Mouse (Mus musculus) embryonic facial prominence, embryonic 12.5 days (tissue): ENCODE measurements at regions not wholly inside any gene's neighbourhood (a gene's known extent, or its start where the extent isn't known, plus 50 kb on each side); places are given as distances from the start of the nearest gene placed in this dataset.
A peak's percentile ranks its signal among the peaks of the same experiment; 100 is the strongest.

ENCODE experiments used
- ATAC-seq: fragments of 200-750 bp; cut with Nextera tagmentation; 2 replicates; pipeline ENCODE4 v1.8.0; 2017; ENCODE audit not compliant: insufficient number of reproducible peaks, insufficient read depth, low FRiP score, low TSS enrichment
- H3K27ac ChIP-seq: fragments of 300-500 bp; sonication (generic); 2 replicates; pipeline ENCODE4 v1.5.1; 2016; ENCODE audit warnings: mild to moderate bottlenecking
- H3K27me3 ChIP-seq: fragments of 300-500 bp; sonication (generic); 2 replicates; pipeline ENCODE4 v1.6.1; 2016; ENCODE audit warnings: mild to moderate bottlenecking, moderate library complexity
- H3K36me3 ChIP-seq: fragments of 300-500 bp; sonication (generic); 2 replicates; pipeline ENCODE4 v1.6.1; 2016; ENCODE audit warnings: mild to moderate bottlenecking
- H3K4me1 ChIP-seq: fragments of 300-500 bp; sonication (generic); 2 replicates; pipeline ENCODE4 v1.6.1; 2016
- H3K4me2 ChIP-seq: fragments of 300-500 bp; sonication (generic); replicated peaks from 2 replicates; pipeline ENCODE4 v1.6.1; 2016; ENCODE audit warnings: mild to moderate bottlenecking, moderate library complexity
- H3K4me3 ChIP-seq: fragments of 300-500 bp; sonication (generic); 2 replicates; pipeline ENCODE4 v1.5.1; 2016; ENCODE audit warnings: mild to moderate bottlenecking
- H3K9ac ChIP-seq: fragments of 300-500 bp; sonication (generic); 2 replicates; pipeline ENCODE4 v1.6.1; 2016; ENCODE audit warnings: mild to moderate bottlenecking, moderate library complexity
- H3K9me3 ChIP-seq: fragments of 300-500 bp; sonication (generic); 2 replicates; pipeline ENCODE4 v1.6.1; 2016; ENCODE audit warnings: mild to moderate bottlenecking, moderate library complexity
- WGBS: fragments of 180-500 bp; shearing (Covaris S2); methylation state at CpG from one replicate; pipeline ENCODE4 v1.1.7; 2016; 5-methylcytosine and 5-hydroxymethylcytosine counted together

- H3K4me2 ChIP-seq: no peak overlapping the region
- WGBS: 55% methylated on average over 9 of the region's 9 CpGs
- no peak overlapping the region for H3K27ac ChIP-seq
Observed at GRCm38 (mm10) chr8:25463532-25463931, 639.4 kb upstream of the Adam5 start.

DNA sequence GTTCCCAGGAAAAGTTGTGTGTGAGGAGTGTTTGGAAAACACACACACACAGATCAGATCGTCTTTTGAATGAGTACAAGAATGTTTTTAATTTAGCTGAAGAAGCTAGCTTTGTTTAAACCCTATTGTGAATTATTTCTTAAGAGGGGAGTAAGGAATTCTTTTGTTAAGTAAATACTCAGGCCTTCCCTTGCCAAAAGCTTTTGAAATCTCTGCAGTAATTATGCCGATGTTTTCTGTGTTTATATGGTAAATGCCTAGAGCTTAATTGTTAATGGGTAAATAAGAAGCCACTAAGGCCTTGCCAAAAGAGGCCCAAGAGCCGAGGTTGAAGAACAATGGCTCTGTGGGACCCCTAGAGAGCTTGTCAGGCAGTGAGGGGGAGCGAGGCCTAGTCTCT, 638.3 kb upstream of the Adam5 start:
- Histone ChIP-seq H3K27ac (0 out of 2 replicates have a peak overlapping the region, but pooled peaks have one; percentile 36), H3K9ac (no peak overlapping the region), H3K4me2 (no peak overlapping the region), H3K4me3 (no peak overlapping the region), H3K4me1 (peaks cover 27% of the 10 kb centered on the region), H3K9me3 (no peaks in the 10 kb centered on the region), H3K27me3 (no peaks in the 10 kb centered on the region), H3K36me3 (no peaks in the 10 kb centered on the region)
- ATAC-seq: no peak
- 24% methylated on average over 4 of the region's 4 CpGs for WGBS

More at GRCm38 (mm10) chr8:25463532-25463931, 639.4 kb upstream of the Adam5 start:
- H3K9me3 ChIP-seq: no peaks in the 10 kb centered on the region
- no peak for ATAC-seq
- H3K4me3 ChIP-seq: no peak overlapping the region
- H3K27me3 ChIP-seq: no peaks in the 10 kb centered on the region
- peaks cover 27% of the 10 kb centered on the region for H3K4me1 ChIP-seq
- H3K9ac ChIP-seq: no peak overlapping the region
- no peaks in the 10 kb centered on the region for H3K36me3 ChIP-seq

DNA sequence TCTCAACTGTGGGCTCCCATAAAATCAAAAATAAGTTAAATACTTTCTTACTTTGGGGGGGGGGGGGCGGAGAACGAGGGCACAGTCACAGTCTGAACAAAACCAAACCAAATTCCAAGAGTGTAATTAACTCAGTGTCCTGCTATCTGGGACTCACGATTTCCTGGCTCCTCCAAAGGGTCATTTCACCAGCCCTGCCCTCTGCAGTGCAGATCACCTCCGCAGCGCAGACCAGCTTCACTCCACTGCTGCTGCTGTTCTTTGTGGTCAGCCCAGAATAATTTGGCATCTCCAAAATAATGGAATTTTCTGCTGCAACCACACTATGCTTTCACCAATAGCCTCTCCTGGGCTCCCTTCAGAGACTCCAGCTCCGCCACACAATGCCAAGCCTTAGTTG, 631.5 kb upstream of the Adam5 start:
- no peak overlapping the region for H3K9ac ChIP-seq
- H3K4me3 ChIP-seq: no peak overlapping the region
- no peaks in the 10 kb centered on the region for H3K9me3 ChIP-seq
- WGBS: 58% methylated on average over 6 of the region's 6 CpGs
- ATAC-seq: no peak
- H3K27ac ChIP-seq: no peak overlapping the region
- H3K36me3 ChIP-seq: no peaks in the 10 kb centered on the region
- H3K4me2 ChIP-seq: no peak overlapping the region
- H3K27me3 ChIP-seq: no peaks in the 10 kb centered on the region
- H3K4me1 ChIP-seq: no peaks in the 10 kb centered on the region

GRCm38 (mm10) chr8:25454972-25455371, 630.8 kb upstream of the Adam5 start:
- WGBS: 86% methylated on average over 1 of the region's 1 CpGs
- ATAC-seq: no peak
- Histone ChIP-seq H3K4me3 (no peak overlapping the region), H3K9ac (no peak overlapping the region), H3K27me3 (no peaks in the 10 kb centered on the region), H3K4me1 (no peaks in the 10 kb centered on the region), H3K36me3 (no peaks in the 10 kb centered on the region), H3K9me3 (no peaks in the 10 kb centered on the region), H3K4me2 (no peak overlapping the region), H3K27ac (no peak overlapping the region)

DNA sequence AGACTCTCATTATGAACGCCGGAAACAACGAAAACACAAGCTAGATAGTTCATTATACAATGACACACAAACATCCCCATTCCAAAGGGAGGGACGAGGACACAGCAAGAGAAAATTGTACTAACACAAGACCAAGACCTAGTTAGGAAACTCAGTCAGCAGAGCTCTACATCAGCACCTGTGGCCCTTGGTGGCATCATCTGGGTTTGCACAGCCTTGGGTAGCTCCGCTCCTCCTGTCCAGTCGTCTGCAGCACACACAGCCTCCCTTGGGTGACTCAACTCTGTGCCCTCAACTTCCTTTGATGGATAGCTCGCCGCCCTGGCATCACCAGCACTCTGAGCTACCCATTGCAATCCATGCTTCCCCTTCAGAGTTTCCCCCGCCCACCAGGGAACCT, 629.7 kb upstream of the Adam5 start:
- no peaks in the 10 kb centered on the region for H3K9me3 ChIP-seq
- H3K36me3 ChIP-seq: no peaks in the 10 kb centered on the region
- ATAC-seq: no peak
- WGBS: 89% methylated on average over 9 of the region's 9 CpGs
- H3K4me1 ChIP-seq: no peaks in the 10 kb centered on the region
- H3K9ac ChIP-seq: no peak overlapping the region
- H3K4me2 ChIP-seq: no peak overlapping the region
- H3K4me3 ChIP-seq: no peak overlapping the region
- H3K27ac ChIP-seq: no peak overlapping the region
- no peaks in the 10 kb centered on the region for H3K27me3 ChIP-seq

GRCm38 (mm10) chr8:25450544-25450943, 626.4 kb upstream of the Adam5 start:
- no peak overlapping the region for H3K9ac ChIP-seq
- H3K4me2 ChIP-seq: no peak overlapping the region
- no peaks in the 10 kb centered on the region for H3K36me3 ChIP-seq
- ATAC-seq: no peak
- H3K4me1 ChIP-seq: no peaks in the 10 kb centered on the region
- H3K27me3 ChIP-seq: no peaks in the 10 kb centered on the region
- no peak overlapping the region for H3K4me3 ChIP-seq
- no peak overlapping the region for H3K27ac ChIP-seq
- H3K9me3 ChIP-seq: no peaks in the 10 kb centered on the region

DNA sequence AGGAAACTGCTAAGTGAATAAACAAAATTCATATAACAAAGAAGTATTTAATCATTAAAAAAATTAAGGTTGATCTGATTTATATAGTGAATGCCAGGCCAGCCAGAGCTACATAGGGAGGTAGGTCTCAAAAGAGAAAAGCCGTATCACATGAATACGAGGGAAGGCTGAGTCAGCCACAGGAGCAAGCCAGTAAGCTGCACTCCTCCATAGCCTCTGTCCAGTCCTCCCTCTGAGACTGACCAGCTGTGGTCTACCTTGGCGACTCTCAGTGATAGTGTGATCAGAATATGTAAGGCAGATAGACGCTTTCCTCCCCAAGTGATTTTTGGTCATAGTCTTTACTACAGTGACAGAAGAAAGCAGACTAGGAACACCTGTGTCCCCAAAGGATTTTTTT, 625.4 kb upstream of the Adam5 start:
- H3K27me3 ChIP-seq: no peaks in the 10 kb centered on the region
- H3K4me1 ChIP-seq: no peaks in the 10 kb centered on the region
- ATAC-seq: no peak
- H3K9ac ChIP-seq: no peak overlapping the region
- H3K9me3 ChIP-seq: no peaks in the 10 kb centered on the region
- WGBS: 93% methylated on average over 4 of the region's 4 CpGs
- H3K4me2 ChIP-seq: no peak overlapping the region
- H3K36me3 ChIP-seq: no peaks in the 10 kb centered on the region
- H3K27ac ChIP-seq: no peak overlapping the region
- H3K4me3 ChIP-seq: no peak overlapping the region

DNA sequence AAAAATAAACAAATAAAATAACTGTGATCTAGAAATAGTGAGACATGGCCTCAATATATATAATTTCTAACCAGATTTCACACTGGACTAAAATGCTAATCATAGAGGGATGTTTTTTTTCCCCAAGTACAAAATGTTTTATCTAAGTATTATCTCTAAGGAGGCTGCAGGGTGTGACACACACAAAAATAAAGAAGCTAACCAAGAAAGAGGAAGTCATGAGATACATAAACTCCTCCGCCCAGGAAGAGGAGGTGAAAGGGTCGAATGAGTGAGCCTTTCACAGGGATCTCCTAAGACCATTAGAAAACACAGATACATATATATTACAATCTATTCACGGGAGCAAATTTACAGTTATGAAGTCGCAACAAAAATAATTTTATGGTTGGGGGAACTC, 623.7 kb upstream of the Adam5 start:
- no peak overlapping the region for H3K4me3 ChIP-seq
- no peaks in the 10 kb centered on the region for H3K27me3 ChIP-seq
- H3K9ac ChIP-seq: no peak overlapping the region
- H3K9me3 ChIP-seq: no peaks in the 10 kb centered on the region
- no peak overlapping the region for H3K27ac ChIP-seq
- 88% methylated on average over 4 of the region's 4 CpGs for WGBS
- no peaks in the 10 kb centered on the region for H3K36me3 ChIP-seq
- no peaks in the 10 kb centered on the region for H3K4me1 ChIP-seq
- no peak for ATAC-seq
- no peak overlapping the region for H3K4me2 ChIP-seq

DNA sequence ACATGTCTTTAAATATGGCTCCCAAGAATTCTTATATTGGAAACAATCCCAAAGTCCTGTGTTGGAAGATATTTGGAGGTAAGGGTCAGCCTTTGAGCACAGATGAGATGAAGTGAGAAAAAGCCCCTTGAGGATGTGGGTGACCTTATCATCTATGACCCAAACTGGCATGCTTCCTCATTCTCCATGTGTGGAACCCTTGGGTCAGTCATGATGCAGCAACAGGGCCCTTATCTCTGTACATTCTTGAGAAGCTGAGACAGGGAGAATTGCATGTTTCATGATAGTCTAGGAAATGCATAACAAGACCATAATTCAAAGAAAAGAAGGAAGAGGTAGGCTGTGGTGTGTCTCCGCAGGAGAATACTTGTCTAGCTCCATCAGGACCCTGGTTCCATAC, 621.8 kb upstream of the Adam5 start:
- no peak overlapping the region for H3K4me2 ChIP-seq
- no peak overlapping the region for H3K9ac ChIP-seq
- H3K4me3 ChIP-seq: no peak overlapping the region
- no peaks in the 10 kb centered on the region for H3K36me3 ChIP-seq
- H3K9me3 ChIP-seq: no peaks in the 10 kb centered on the region
- H3K27me3 ChIP-seq: no peaks in the 10 kb centered on the region
- ATAC-seq: no peak
- peaks cover 2% of the 10 kb centered on the region; the same call in 1 of the 2 replicates for H3K4me1 ChIP-seq
- H3K27ac ChIP-seq: no peak overlapping the region
- WGBS: 91% methylated on average over 1 of the region's 1 CpGs

- H3K9ac ChIP-seq: no peak overlapping the region
- H3K4me1 ChIP-seq: peaks cover 11% of the 10 kb centered on the region
- H3K27ac ChIP-seq: no peak overlapping the region
- 78% methylated on average over 5 of the region's 5 CpGs for WGBS
- no peak overlapping the region for H3K4me3 ChIP-seq
- no peaks in the 10 kb centered on the region for H3K9me3 ChIP-seq
- no peaks in the 10 kb centered on the region for H3K27me3 ChIP-seq
- no peaks in the 10 kb centered on the region for H3K36me3 ChIP-seq
- ATAC-seq: no peak
- H3K4me2 ChIP-seq: no peak overlapping the region
Observed at GRCm38 (mm10) chr8:25445054-25445453, 620.9 kb upstream of the Adam5 start.

DNA sequence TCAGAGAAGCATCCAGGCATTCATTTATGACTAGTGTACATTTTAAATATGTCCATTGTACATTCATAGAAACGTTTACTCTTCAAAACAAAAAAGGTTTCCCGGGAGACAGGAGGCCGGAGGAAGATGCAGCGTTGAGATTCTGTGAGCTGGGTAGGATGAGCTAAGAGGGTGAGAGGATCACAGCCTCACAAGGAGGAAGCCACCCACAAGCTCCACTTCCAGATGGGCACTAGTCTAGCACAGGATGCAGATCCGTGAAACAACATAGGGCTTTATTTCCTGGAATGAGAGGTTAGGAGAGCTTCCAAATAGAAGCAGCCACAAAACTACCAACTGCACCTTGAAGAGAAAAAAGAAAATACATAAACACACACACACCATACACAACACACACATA, 619.4 kb upstream of the Adam5 start:
- 78% methylated on average over 5 of the region's 5 CpGs for WGBS
- ATAC-seq: no peak
- Histone ChIP-seq H3K9ac (no peak overlapping the region), H3K4me1 (peaks cover 16% of the 10 kb centered on the region), H3K4me3 (no peak overlapping the region), H3K9me3 (no peaks in the 10 kb centered on the region), H3K27ac (no peak overlapping the region), H3K36me3 (no peaks in the 10 kb centered on the region), H3K4me2 (no peak overlapping the region), H3K27me3 (no peaks in the 10 kb centered on the region)

DNA sequence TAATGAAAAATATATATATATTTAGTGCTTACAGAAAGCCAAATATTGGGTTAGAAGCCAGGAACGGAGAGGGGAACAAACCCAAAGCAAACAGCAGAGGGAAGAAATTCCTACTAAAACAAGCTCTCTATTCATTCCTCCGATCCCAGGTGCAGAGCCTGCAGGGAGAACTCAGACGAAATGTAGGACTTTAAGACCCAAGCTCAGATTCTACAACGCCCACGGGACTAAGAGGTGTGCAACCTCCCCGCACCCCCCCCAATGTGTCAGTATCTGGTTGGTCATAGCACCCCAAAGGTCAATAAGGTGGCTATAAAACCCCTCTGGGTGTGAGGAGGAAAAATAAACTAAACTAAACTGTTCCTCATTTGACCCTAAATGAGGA, 616.9 kb upstream of the Adam5 start:
- Histone ChIP-seq H3K4me1 (peaks cover 16% of the 10 kb centered on the region), H3K4me2 (peak overlapping the region; percentile 42), H3K27ac (peak overlapping the region; percentile 85; the same call in 1 of the 2 replicates), H3K36me3 (no peaks in the 10 kb centered on the region), H3K9ac (no peak overlapping the region), H3K9me3 (no peaks in the 10 kb centered on the region), H3K4me3 (no peak overlapping the region), H3K27me3 (no peaks in the 10 kb centered on the region)
- 12% methylated on average over 6 of the region's 6 CpGs for WGBS
- ATAC-seq: peak; percentile 55; the same call in 1 of the 2 replicates
